Mouse (Mus musculus): ENCODE measurements at regions not wholly inside any gene's neighbourhood (a gene's known extent, or its start where the extent isn't known, plus 50 kb on each side); places are given as distances from the start of the nearest gene placed in this dataset.

- TF ChIP-seq CTCF (IDR thresholded peaks at IDR 0.05; ENCODE audit: extremely low read depth, insufficient read depth, low read length) (no peak), POLR2A (IDR thresholded peaks at IDR 0.05; ENCODE audit: extremely low read depth, insufficient read depth, low read length) (no peak)
Observed at GRCm38 (mm10) chr10:117447206-117447605, 67.4 kb upstream of the Cpsf6 start.
